Mouse (Mus musculus): ENCODE results near the gene Megf6.

Megf6 gene

GRCm38 (mm10) chr4:154159961-154160537 lies 10.5 kb upstream of the Megf6 start:
- DNase-seq (ENCODE audit: low spot score), result no peak

DNA sequence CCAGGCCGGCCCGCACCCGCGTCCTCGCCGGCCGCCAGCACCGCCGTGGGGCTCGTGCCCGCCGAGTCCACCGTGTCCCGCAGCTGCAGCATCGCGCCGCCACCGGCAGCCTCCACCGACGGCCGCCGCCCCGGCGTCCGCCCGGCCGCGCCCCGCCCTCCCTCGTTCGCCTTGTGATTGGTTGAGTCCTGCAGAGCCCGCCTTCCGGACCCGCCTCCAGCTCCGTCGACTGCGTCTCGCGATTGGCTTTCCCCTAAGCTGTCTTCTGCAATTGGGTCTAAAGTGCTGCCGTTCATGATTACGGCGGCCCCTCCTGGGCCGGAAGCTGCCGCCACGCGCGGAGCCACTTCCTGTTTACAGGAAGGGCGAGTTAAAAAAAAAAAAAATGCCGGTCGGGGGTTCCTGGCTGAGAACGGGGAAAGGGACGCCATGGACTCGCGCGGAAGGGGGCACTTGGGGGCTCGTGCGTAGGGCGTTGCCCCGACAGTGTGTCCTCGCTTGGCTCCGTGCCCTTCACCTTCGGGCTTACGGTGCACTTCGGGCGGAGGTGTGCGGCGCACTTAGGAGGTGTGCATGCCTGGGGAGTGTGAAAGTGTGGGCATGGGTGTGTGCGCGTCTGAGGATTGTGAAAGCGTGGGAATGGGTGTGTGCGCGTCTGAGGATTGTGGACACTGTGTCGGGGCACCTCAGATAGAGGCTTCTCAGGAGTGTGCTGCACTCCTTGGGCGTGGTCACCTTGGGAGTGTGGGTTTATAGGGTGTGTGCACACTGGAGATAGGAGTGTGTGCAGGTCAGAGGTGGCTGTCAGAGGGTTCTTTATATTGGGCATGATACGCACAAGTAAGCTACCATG lies 9.8 kb upstream of the Megf6 start, which contains the start of gene Tprgl:
TSS of gene Tprgl (minus strand) at position 129 of the 853 bp plus-strand sequence.
- DNase-seq (ENCODE audit: low spot score), result peak; percentile 94

DNA sequence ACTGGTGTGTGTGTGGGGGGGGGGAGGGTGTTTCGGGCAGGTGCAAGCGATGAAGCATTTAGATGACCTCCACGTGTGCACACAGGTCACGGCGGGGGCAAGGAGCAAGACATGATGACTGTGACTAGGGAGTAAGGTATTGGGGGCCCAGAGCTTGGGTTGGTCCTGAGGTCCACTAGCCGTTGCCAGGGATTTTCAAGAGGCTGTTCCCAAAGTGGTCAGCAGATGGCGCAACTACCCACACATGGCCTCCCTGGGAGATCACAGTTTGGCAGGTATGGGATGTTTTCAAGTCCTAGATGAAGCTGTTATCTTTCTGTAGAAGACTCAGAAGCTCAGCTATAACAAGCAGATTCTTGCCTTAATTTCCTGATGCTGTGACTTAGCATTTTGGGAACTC lies 7.2 kb upstream of the Megf6 start:
- no peak for DNase-seq (ENCODE audit: low spot score)

- DNase-seq (ENCODE audit: low spot score), result no peak
Observed at GRCm38 (mm10) chr4:154167053-154167452, 3.5 kb upstream of the Megf6 start.

DNA sequence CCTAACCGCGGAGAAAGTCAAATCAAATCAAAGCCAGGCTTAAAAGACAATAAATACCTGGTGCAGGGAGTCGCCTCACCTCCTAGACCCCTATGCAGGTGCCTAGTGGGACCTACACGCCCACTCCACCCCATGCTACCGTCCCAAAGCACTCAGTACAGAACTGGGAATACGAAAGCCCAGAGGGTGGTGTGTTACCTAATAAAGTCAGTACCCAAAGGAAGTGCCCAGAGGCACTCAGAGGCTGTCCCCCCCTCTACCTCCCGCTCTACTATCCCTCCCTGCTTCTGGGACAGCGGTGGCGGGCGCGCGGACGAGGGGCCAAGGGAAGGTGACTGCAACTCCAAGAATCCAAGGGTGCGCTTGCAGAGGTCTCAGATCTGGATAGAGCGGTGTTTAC lies 509 bp upstream of the Megf6 start:
- DNase-seq (ENCODE audit: low spot score), result no peak

DNA sequence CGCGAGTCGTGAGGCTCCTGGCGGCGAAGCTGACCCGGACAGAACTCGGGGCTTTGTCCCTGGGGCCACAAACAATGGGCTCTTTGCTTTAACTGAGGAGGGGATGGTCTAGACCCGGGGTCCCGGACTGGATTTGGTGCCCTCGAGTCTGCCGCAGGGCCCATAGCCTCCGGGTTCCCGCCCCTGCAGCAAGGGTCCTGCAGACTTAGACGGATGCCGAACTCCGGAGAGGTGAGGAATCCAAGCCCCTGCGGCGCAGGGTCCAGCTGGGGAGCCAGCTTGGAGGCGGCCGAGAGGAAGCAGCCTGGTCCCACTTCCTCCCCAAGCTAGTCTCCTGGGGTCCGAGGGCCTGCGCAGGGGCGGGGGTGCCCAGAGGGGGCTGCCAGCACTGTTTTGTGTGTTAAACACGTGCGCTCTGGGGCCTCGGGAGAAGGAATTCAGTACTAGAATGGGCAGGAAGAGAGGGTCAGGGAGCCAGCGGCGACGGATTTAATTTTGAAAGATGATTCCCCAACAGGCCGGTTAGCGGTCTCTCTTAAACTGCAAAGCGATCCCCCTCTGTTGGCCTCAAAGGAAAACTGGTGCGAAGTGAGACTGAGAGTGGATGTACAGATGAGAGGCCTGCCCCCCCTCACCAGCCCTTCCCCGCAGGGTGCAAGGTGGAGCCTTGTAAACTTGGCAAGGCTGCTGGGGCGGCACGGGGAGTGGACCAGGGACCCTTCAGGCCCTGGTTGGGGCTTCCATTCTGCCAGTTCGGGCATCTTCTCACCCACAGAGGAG lies 811 bp downstream of the Megf6 start:
- DNase-seq (ENCODE audit: low spot score), result no peak

- no peak for DNase-seq (ENCODE audit: low spot score)
Observed at GRCm38 (mm10) chr4:154171931-154172604, 1.5 kb downstream of the Megf6 start.

- DNase-seq (ENCODE audit: low spot score), result no peak
Observed at GRCm38 (mm10) chr4:154177257-154177656, 6.7 kb downstream of the Megf6 start.

DNA sequence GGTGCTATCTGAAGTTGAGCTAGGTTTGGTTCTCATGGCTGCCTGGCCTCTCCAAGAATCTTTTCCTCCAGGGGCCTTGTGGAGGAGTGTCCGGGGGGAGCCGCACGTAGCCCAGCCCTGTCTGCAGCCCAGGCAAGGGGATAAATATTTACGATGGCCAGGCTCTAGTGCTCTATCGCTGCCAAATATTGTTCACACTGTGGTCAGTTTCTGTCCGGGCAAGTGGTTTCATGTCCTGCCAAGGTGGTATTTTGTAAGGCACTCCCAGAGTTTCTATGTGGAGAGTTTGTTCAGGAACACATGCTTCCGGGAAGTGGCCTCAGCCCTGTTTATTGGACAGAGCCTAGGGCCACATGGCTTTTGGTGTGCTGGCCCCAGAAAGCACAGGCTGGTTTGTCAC lies 10.5 kb downstream of the Megf6 start:
- no peak for DNase-seq (ENCODE audit: low spot score)

- no peak for DNase-seq (ENCODE audit: low spot score)
Observed at GRCm38 (mm10) chr4:154183566-154183965, 13.0 kb downstream of the Megf6 start.

GRCm38 (mm10) chr4:154185001-154185400 lies 14.5 kb downstream of the Megf6 start:
- no peak for DNase-seq (ENCODE audit: low spot score)

DNA sequence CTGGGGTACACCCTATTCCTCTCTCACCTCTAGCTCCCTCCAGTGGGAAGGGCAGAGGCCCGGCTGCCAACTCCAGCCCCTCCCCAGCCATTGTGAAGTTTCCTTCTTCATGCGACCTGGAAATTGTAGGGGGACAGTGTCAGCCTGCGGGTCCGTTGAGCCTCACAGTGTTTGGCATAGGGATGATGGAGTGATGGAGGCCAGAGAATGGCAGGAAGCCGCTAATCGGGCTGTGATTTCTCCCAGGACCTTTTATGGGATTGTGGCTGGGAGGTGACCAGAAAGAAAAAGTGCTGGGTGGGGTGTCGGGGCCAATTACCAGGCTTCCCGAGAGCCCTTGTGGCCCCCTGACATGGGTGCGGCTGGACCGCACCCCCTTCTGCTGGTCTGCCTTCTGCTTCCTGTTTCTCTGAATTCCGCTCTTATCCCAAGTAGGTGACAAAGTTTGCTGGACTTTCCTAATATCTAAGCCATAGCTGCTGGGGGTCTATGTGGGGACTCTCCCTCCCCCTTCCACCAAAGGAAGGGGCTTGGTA lies 15.5 kb downstream of the Megf6 start:
- DNase-seq (ENCODE audit: low spot score), result no peak

DNA sequence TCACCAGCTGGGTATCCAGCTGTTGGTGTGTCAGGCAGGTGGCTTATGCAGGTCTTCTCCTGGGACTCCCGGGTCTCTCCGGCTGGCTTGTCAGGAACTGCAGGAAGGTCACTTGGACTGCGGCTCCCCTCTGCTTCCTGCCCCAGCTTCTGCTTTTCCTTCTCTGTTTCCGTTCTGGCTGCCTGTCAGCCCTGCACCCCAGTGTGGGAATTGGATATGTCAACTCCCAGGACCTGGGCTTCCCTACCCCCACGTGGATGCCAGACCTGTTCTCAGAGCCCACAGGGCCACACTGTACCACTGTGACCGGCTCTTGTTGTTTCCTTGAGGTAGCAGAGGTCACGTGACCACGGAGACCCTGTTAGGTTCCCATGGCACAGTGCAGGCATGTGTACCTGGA lies 18.4 kb downstream of the Megf6 start:
- no peak for DNase-seq (ENCODE audit: low spot score)

GRCm38 (mm10) chr4:154197961-154198360 lies 27.4 kb downstream of the Megf6 start:
- no peak for DNase-seq (ENCODE audit: low spot score)

GRCm38 (mm10) chr4:154198377-154198961 lies 27.9 kb downstream of the Megf6 start:
- DNase-seq (ENCODE audit: low spot score), result no peak

- DNase-seq (ENCODE audit: low spot score), result no peak
Observed at GRCm38 (mm10) chr4:154201511-154201910, 31.0 kb downstream of the Megf6 start.

DNA sequence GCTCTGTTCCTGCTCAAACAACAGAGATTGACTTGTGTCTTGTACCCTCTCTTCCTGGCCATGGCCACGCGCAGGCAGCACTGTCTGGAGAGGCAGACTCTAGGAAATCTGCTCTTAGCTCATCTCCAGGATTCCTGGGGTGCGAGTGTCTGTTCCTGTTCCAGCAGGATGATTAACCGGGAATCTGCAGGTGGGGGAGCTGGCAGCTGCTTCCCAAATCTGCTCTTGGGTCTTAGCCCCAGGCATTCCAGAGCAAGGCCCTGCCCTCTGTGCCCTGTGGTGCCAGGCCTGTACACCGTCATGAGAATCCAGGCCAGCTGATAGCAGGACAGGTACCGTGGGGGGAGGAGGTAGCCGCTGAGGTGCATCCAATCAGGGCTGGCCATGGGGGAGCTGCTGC lies 34.0 kb downstream of the Megf6 start:
- DNase-seq (ENCODE audit: low spot score), result peak; percentile 43

DNA sequence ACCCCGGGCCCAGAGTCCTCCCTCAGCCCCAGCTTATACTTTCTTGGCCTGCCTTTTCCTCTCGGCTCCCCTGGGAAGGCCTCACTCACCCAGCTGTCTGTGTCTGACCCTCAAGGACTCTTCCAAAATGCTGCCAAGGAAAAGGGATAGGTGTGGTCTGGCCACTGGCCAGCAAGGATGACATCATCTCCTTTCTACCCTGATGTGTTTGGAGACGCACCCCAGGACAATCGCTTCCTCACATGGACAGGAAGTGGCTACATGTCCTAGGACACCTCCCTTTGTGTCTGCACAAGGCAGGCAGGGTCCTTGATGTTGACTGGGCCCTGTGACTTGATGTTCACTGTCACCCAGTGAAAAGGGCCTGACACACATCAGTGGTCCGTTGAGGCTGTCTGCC lies 34.9 kb downstream of the Megf6 start:
- DNase-seq (ENCODE audit: low spot score), result no peak

- no peak for DNase-seq (ENCODE audit: low spot score)
Observed at GRCm38 (mm10) chr4:154207261-154207660, 36.7 kb downstream of the Megf6 start.

DNA sequence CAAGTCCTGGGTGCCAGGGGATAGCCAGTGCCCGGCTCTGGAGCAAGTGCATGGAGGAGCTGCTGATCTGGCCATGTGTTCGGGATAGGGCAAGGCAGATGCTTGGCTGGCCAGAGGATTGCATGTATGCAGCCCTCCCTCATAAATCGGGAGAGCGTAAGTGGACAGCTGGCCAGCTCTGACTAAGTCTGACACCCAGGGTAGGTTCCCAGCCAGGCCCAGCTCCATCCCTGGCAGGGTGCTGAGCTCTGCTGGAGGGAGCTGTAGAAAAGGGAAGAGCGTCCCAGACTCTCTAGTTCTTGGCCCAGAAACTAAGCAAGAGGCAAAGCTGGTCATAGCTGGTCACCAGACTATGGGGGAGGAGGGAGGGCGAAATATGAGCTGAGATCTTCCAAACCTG lies 38.5 kb downstream of the Megf6 start:
- peak; percentile 29 for DNase-seq (ENCODE audit: low spot score)

DNA sequence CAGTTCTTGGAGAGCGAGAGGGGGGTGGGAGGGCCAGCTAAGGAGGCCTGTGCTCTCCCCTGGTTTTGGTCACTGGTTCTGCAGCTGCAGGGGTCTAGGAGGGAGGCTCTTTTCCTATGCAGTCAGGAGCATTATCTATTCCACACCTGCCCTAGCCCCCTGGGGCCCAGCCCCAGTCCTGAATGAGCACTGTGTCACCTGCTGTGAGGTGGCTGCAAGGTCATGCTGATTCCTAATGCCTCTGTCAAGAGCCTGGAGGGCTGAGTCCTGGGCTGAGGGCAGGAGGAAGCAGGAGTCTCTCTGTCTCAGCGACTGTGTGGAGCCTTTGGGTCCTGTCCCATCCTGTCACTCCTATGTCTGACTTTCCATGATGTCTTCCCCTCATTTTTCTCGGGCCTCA lies 39.3 kb downstream of the Megf6 start:
- DNase-seq (ENCODE audit: low spot score), result no peak

- DNase-seq (ENCODE audit: low spot score), result no peak
Observed at GRCm38 (mm10) chr4:154211459-154211858, 40.9 kb downstream of the Megf6 start.
